ENCODE assay signal across 12 mouse cellular contexts in the genomic region with DNA sequence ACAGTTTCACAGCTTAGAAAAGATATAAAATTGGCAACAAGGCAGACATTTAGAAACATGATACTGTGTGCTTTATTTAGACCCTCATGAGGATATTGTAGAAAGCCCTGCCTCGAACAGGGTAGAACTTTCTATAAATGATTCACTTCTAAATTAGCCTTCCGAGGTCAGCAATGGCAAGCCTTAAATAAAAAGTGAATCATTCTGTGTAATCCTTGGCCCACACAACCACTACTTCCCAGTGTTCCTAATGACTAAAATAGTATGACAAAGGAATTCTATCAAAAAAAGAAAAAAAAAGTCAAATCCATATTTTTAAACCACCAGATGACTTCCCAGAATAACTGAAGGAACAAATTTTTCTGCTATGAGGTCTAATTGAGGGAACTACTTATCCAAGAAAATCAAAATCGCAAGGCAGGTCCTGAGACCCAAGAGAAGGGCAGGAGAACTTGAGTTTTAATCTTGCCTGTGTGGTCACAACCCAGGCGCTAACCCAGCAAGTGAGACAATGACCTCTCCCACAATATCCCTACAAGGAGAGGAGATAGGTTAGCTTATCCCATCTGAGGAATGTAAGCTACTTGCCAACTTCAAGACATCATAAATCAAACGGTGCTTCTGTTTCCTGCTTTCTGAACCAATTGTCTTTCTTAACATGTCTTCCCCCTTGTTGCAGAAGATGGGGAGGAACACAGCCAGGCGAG. TPM values are rescaled to one million over a fixed set of nuclear protein-coding genes. Genes with fewer than 3 reads are reported as not detected.
DNase-seq lines count a peak whose midpoint lies in the region; ATAC-seq and TF ChIP-seq lines count a peak whose summit lies in the region.
"Had no signal": no experiment of that assay in that cellular context is flagged by ENCODE, and none has a peak within 500 bp of the region (broad histone marks: within the 10 kb centered on the region; RNA-seq: fewer than 3 reads in every experiment).

No protein-coding gene starts in this region.

- no peaks in the 10 kb centered on the region for H3K27me3 ChIP-seq in kidney, embryonic 14.5 days (ENCODE audit: control insufficient read depth, insufficient read depth, low read length)
- H3K27me3 ChIP-seq in C2C12 (ENCODE audit: control insufficient read depth, insufficient read depth, insufficient read length) = no peaks in the 10 kb centered on the region
- no peaks in the 10 kb centered on the region for H3K27me3 ChIP-seq in kidney, postnatal 0 days (ENCODE audit: insufficient read depth, low read length)
- H3K27me3 ChIP-seq: hindbrain, embryonic 15.5 days; neural tube, embryonic 13.5 days had no signal

- WGBS in kidney, embryonic 14.5 days = 59% methylated on average over 6 of the region's 6 CpGs
- 47% methylated on average over 6 of the region's 6 CpGs for WGBS in kidney, postnatal 0 days

- H3K4me1 ChIP-seq in kidney, embryonic 14.5 days (ENCODE audit: control insufficient read depth, insufficient read depth, low read length) = peaks cover 11% of the 10 kb centered on the region; the same call in 1 of the 2 replicates
- H3K4me1 ChIP-seq in kidney, postnatal 0 days (replicated peaks; ENCODE audit: insufficient read depth, low read length) = peaks cover 26% of the 10 kb centered on the region; the same call in 1 of the 2 replicates
- H3K4me1 ChIP-seq: hindbrain, embryonic 15.5 days; neural tube, embryonic 13.5 days had no signal

- H3K36me3 ChIP-seq in kidney, embryonic 14.5 days (ENCODE audit: control insufficient read depth, insufficient read depth, low read length) = no peaks in the 10 kb centered on the region
- H3K36me3 ChIP-seq in C2C12 (ENCODE audit: control insufficient read depth, insufficient read depth) = no peaks in the 10 kb centered on the region
- H3K36me3 ChIP-seq in kidney, postnatal 0 days (ENCODE audit: insufficient read depth, low read length) = no peaks in the 10 kb centered on the region
- H3K36me3 ChIP-seq: hindbrain, embryonic 15.5 days; neural tube, embryonic 13.5 days had no signal

- no peak overlapping the region for H3K27ac ChIP-seq in kidney, embryonic 14.5 days (ENCODE audit: low read depth, low read length)
- H3K27ac ChIP-seq in kidney, postnatal 0 days = peak overlapping the region; percentile 70
- H3K27ac ChIP-seq: hindbrain, embryonic 15.5 days; neural tube, embryonic 13.5 days had no signal

- ATAC-seq in kidney, embryonic 14.5 days (ENCODE audit: low FRiP score, low TSS enrichment) = 0 out of 2 replicates have a peak, but pooled peaks have one; percentile 20
- no peak for ATAC-seq in kidney, postnatal 0 days (replicated peaks; ENCODE audit: low FRiP score, low read depth)

- no peaks in the 10 kb centered on the region for H3K9me3 ChIP-seq in kidney, embryonic 14.5 days (ENCODE audit: control insufficient read depth, low read length)
- no peaks in the 10 kb centered on the region for H3K9me3 ChIP-seq in kidney, postnatal 0 days (replicated peaks; ENCODE audit: low read length)
- H3K9me3 ChIP-seq: hindbrain, embryonic 15.5 days; neural tube, embryonic 13.5 days had no signal

- no peak overlapping the region for H3K4me3 ChIP-seq in kidney, embryonic 14.5 days (ENCODE audit: low read length)
- no peak overlapping the region for H3K4me3 ChIP-seq in C2C12 (ENCODE audit: insufficient read depth, poor library complexity, severe bottlenecking)
- H3K4me3 ChIP-seq in kidney, postnatal 0 days (replicated peaks; ENCODE audit: low read depth, low read length) = no peak overlapping the region
- H3K4me3 ChIP-seq: hindbrain, embryonic 15.5 days; neural tube, embryonic 13.5 days had no signal

- H3K79me2 ChIP-seq in C2C12 (ENCODE audit: control insufficient read depth, insufficient read depth) = no peaks in the 10 kb centered on the region

- H3K9ac ChIP-seq in kidney, embryonic 14.5 days (ENCODE audit: low read depth, low read length) = no peak overlapping the region
- H3K9ac ChIP-seq in kidney, postnatal 0 days (ENCODE audit: low read depth, low read length) = no peak overlapping the region
- H3K9ac ChIP-seq: hindbrain, embryonic 15.5 days; neural tube, embryonic 13.5 days had no signal

- DNase-seq in kidney, postnatal 4 days = no peak
- peak; percentile 55 for DNase-seq in adipocyte (ENCODE audit: low spot score)
- peak; percentile 68 for DNase-seq in kidney, postnatal 0 days (ENCODE audit: low spot score)
- DNase-seq in neural tube, embryonic 10.5 days (ENCODE audit: extremely low spot score, low spot score) = no peak
- DNase-seq in cerebellum, postnatal 25 days = no peak
- DNase-seq: embryo, embryonic 11 days; layer of hippocampus, adult 9-11 months; thymus, postnatal 36 days had no signal

- no peak overlapping the region for H3K4me2 ChIP-seq in kidney, embryonic 14.5 days (replicated peaks; ENCODE audit: low read depth, low read length)
- H3K4me2 ChIP-seq in kidney, postnatal 0 days (ENCODE audit: low read length) = no peak overlapping the region
- H3K4me2 ChIP-seq: hindbrain, embryonic 15.5 days; neural tube, embryonic 13.5 days had no signal

- H3K79me3 ChIP-seq in C2C12 (ENCODE audit: low read depth) = no peaks in the 10 kb centered on the region

- H3ac ChIP-seq in C2C12 (ENCODE audit: control insufficient read depth, insufficient read length, low read depth) = no peak overlapping the region

- TF ChIP-seq CTCF in C2C12 (IDR thresholded peaks at IDR 0.05; ENCODE audit: control insufficient read depth, insufficient read depth, insufficient read length) = no peak
- 0 out of 2 replicates have a peak, but pooled peaks have one; percentile 5 for TF ChIP-seq CTCF in kidney, postnatal 0 days (IDR thresholded peaks at IDR 0.05; ENCODE audit: low read depth)

TF ChIP-seq in C2C12, 6 proteins besides CTCF, POLR2A, EP300 and RAD21:
- TF ChIP-seq USF1 (IDR thresholded peaks at IDR 0.05; ENCODE audit: low read depth) (no peak), CEBPB (IDR thresholded peaks at IDR 0.05; ENCODE audit: low read depth) (peak; percentile 11), FOSL1 (IDR thresholded peaks at IDR 0.05; ENCODE audit: insufficient read depth, low read length, poor library complexity, severe bottlenecking) (peak; percentile 77), MAX (IDR thresholded peaks at IDR 0.05) (no peak)

RNA-seq across cellular contexts. Expression of gene Gipc2, which starts 22.9 kb away (rescaled TPM):
- polyA plus RNA-seq in kidney, embryonic 14.5 days (2014; fragmentation: Nextera tagmentation; extraction: Ambion mirVana) = 16.0 and 22.2 TPM in 2 replicates
- polyA plus RNA-seq in C2C12 (2012; fragmentation: generic; extraction: Trizol) = 1.2 TPM
- 74.1 and 84.5 TPM in 2 replicates for polyA plus RNA-seq in kidney, postnatal 0 days (2015; fragmentation: Nextera tagmentation; extraction: Ambion mirVana)

Comparison
In these comparisons a context has a peak if more than half of its experiments do, and no peak if none do; other contexts are left out.
1. DNase-seq: peak in adipocyte (single experiment) and kidney, postnatal 0 days (single experiment); none in kidney, postnatal 4 days (0 of 2), neural tube, embryonic 10.5 days (single experiment) and cerebellum, postnatal 25 days (0 of 2).